Mouse (Mus musculus): ENCODE data around the gene Tubal3. TPM values are rescaled to one million over a fixed set of nuclear protein-coding genes. Genes with fewer than 3 reads are reported as not detected.

Tubal3 gene
- not detected in 2 replicates for polyA plus RNA-seq (2014; fragmentation: Nextera tagmentation; extraction: Ambion mirVana)

DNA sequence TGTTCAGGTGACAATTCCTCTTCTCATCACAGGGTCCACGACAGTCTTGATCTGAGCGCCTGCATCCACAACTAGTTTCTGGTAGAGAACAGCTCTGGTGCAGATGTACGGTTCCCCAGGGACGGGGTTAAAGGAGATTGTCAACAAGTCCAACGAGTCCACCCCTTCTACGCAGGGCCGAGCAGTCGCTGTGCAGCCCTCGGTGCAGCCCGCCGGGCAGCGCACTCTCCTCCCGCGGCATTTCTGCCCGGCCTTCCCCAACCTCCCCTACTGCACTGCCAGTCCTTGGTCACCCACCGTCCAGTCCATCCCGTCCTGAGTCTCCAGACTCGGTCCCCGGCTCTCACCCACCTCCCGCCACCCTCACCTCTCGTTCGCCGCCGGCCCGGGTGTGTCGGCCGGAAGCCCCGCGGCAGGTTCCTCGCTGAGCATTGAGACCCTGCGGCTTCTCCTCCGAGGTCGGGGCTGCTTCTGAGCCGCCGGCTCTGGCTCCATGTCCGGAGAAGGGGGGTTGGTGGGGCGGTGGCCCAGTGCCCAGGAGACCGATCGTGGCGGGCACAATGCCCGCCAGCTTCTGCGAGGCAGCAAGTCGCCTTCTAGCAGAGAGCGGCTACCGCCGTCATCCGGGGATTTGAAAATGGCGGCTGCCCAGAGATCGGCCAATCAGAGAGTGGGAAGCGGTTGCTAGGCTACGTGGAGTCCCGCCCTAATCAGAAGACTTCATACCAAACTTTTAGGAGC lies at the start of gene Tubal3, which contains the start of gene Net1:
Gene Tubal3, plus strand, starts transcription at position 704 of the 741 bp plus-strand sequence.
Gene Net1, minus strand, starts transcription at position 650 of the 741 bp plus-strand sequence.
- under 1% methylated on average over 52 of the region's 52 CpGs for WGBS
- Histone ChIP-seq H3K9ac (ENCODE audit: low read depth, low read length) (peak within 1 kb of the TSS; percentile 93), H3K4me2 (peak within 1 kb of the TSS; percentile 82), H3K4me3 (ENCODE audit: low read depth, low read length) (peak within 1 kb of the TSS; percentile 94), H3K27me3 (replicated peaks; ENCODE audit: control insufficient read depth, insufficient read depth, low read length) (no peaks in the 10 kb centered on the region), H3K36me3 (ENCODE audit: control insufficient read depth, insufficient read depth, low read length) (peaks cover 16% of the 10 kb centered on the region; the same call in 1 of the 2 replicates), H3K4me1 (replicated peaks; ENCODE audit: control insufficient read depth, insufficient read depth, low read length) (peaks cover 5% of the 10 kb centered on the region; the same call in 1 of the 2 replicates), H3K9me3 (ENCODE audit: control insufficient read depth, low read length) (no peaks in the 10 kb centered on the region), H3K27ac (ENCODE audit: low read depth, low read length) (peak within 1 kb of the TSS; percentile 41; the same call in 1 of the 2 replicates)
- ATAC-seq (replicated peaks; ENCODE audit: low FRiP score) (peak; percentile 97), DNase-seq (ENCODE audit: low spot score) (peak; percentile 91)

DNA sequence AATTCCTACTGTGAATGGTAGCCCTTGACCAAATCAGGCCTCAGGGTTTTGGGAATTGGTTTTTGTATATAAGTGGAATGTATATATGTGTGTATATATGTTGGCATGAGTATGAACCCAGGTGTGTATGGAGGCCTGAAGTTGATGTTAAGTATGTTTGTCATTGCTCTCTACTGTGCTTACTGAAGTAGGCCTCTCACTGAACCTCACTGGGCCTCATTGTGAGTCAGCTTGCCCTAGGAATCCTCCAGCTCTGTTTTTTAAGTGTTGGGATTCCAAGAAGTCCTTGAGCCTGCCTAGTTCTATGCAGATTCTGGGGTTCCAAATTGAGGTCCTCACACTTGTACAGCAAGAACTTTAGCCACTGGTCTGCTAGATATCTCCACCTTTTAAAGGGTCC lies 48.2 kb upstream of the Tubal3 start:
- Histone ChIP-seq H3K4me3 (ENCODE audit: low read depth, low read length) (no peak overlapping the region), H3K4me2 (no peak overlapping the region), H3K27ac (ENCODE audit: low read depth, low read length) (no peak overlapping the region), H3K9ac (ENCODE audit: low read depth, low read length) (no peak overlapping the region), H3K4me1 (replicated peaks; ENCODE audit: control insufficient read depth, insufficient read depth, low read length) (peaks cover 35% of the 10 kb centered on the region), H3K9me3 (ENCODE audit: control insufficient read depth, low read length) (no peaks in the 10 kb centered on the region), H3K27me3 (replicated peaks; ENCODE audit: control insufficient read depth, insufficient read depth, low read length) (no peaks in the 10 kb centered on the region), H3K36me3 (ENCODE audit: control insufficient read depth, insufficient read depth, low read length) (no peaks in the 10 kb centered on the region)
- ATAC-seq (replicated peaks; ENCODE audit: low FRiP score) (no peak), DNase-seq (ENCODE audit: low spot score) (no peak)

DNA sequence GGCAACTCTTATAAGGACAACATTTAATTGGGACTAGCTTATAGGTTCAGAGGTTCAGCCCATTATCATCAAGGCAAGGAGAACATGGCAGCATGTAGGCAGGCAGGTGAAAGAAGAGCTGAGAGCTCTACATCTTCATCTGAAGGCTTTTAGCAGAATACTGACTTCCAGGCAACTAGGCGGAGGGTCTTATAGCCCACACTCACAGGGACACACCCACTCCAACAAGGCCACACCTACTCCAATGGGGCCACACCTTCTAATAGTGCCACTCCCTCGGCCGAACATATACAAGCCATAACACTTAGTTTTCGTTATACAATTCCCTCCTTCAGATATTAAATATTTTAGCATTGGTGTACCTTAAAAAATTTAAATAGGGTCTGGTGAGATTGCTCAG lies 45.2 kb upstream of the Tubal3 start:
- Histone ChIP-seq H3K4me1 (replicated peaks; ENCODE audit: control insufficient read depth, insufficient read depth, low read length) (peaks cover 25% of the 10 kb centered on the region), H3K27ac (ENCODE audit: low read depth, low read length) (no peak overlapping the region), H3K9me3 (ENCODE audit: control insufficient read depth, low read length) (no peaks in the 10 kb centered on the region), H3K4me2 (no peak overlapping the region), H3K27me3 (replicated peaks; ENCODE audit: control insufficient read depth, insufficient read depth, low read length) (no peaks in the 10 kb centered on the region), H3K4me3 (ENCODE audit: low read depth, low read length) (no peak overlapping the region), H3K9ac (ENCODE audit: low read depth, low read length) (no peak overlapping the region), H3K36me3 (ENCODE audit: control insufficient read depth, insufficient read depth, low read length) (no peaks in the 10 kb centered on the region)
- ATAC-seq (replicated peaks; ENCODE audit: low FRiP score) = no peak
- WGBS = 91% methylated on average over 4 of the region's 4 CpGs
- DNase-seq (ENCODE audit: low spot score) = no peak

DNA sequence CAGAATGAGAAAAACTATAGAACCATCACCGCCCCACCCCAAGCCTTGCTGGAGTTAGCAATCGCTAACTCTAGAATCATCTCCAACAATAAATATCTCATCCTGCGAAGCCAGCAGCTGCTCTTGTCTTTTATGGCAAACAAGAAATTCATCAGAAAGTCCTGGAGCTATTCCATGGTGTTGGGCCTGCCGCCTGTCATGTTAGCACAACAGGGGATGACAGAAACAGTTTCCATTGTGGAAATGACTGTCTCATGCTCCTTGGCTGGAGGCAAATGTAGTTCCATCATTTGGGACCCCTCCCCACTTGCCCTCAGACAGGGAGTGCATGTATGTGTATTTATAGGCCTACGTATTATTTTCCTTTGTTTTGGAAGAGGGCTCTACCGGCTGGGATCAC lies 41.6 kb upstream of the Tubal3 start:
- no peak overlapping the region for H3K4me2 ChIP-seq
- no peak overlapping the region for H3K9ac ChIP-seq (ENCODE audit: low read depth, low read length)
- H3K27ac ChIP-seq (ENCODE audit: low read depth, low read length) = no peak overlapping the region
- ATAC-seq (replicated peaks; ENCODE audit: low FRiP score) (no peak), DNase-seq (ENCODE audit: low spot score) (no peak)
- no peaks in the 10 kb centered on the region for H3K27me3 ChIP-seq (replicated peaks; ENCODE audit: control insufficient read depth, insufficient read depth, low read length)
- 87% methylated on average over 6 of the region's 6 CpGs for WGBS
- H3K4me3 ChIP-seq (ENCODE audit: low read depth, low read length) = no peak overlapping the region
- no peaks in the 10 kb centered on the region for H3K9me3 ChIP-seq (ENCODE audit: control insufficient read depth, low read length)
- H3K4me1 ChIP-seq (replicated peaks; ENCODE audit: control insufficient read depth, insufficient read depth, low read length) = peaks cover 11% of the 10 kb centered on the region
- no peaks in the 10 kb centered on the region for H3K36me3 ChIP-seq (ENCODE audit: control insufficient read depth, insufficient read depth, low read length)

DNA sequence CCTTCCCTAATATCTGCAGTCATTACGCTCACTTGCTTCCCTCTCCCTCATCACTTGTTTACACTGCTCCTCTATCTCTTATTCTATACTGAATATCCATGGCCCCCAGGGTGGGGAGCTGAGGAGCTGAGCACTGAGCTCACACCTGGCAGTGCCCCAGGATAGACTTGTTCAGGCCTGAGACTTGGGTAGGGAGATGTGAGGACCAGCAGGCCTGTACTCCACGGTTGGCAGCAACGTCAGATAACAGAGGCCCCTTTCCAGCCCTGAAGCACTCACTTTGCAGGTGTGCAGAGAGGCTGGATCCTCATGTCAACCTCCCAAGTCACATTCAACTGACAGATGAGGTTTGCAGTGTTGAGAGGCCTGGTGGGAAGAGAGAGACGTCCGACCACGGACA lies 40.9 kb upstream of the Tubal3 start:
- ATAC-seq (replicated peaks; ENCODE audit: low FRiP score) (peak; percentile 36; the same call in 1 of the 2 replicates), DNase-seq (ENCODE audit: low spot score) (no peak)
- WGBS = 60% methylated on average over 6 of the region's 6 CpGs

DNA sequence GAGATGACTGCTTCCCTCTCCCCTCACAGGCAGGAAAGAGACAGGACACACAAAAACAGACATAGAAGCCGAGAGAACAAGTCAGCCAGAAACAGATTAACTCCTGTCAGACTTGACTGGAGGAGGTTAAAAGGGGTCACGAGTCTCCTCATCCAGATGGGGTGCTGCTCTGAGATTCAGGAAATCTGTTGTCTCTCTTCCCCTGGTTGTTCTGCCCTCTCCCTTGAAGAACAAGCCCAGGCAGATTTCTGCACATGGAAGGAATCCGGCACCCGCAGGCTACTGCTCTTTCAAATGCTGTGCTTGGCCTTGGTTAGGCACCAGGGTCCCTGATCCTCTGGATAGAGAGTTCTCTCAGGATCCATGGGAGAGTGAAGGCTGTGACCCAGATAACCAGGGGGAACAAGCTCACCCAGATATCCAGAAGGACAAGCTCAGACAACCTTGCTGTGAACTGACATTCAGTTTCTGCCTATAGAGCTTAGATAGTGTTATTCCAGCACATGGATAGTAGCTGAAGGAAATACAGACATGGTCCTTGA lies 40.3 kb upstream of the Tubal3 start:
- H3K36me3 ChIP-seq (ENCODE audit: control insufficient read depth, insufficient read depth, low read length) = peaks cover 5% of the 10 kb centered on the region
- no peaks in the 10 kb centered on the region for H3K27me3 ChIP-seq (replicated peaks; ENCODE audit: control insufficient read depth, insufficient read depth, low read length)
- WGBS = 69% methylated on average over 4 of the region's 4 CpGs
- no peak overlapping the region for H3K4me2 ChIP-seq
- DNase-seq (ENCODE audit: low spot score) (no peak), ATAC-seq (replicated peaks; ENCODE audit: low FRiP score) (no peak)
- no peak overlapping the region for H3K4me3 ChIP-seq (ENCODE audit: low read depth, low read length)
- no peaks in the 10 kb centered on the region for H3K9me3 ChIP-seq (ENCODE audit: control insufficient read depth, low read length)
- H3K4me1 ChIP-seq (replicated peaks; ENCODE audit: control insufficient read depth, insufficient read depth, low read length) = peaks cover 7% of the 10 kb centered on the region
- no peak overlapping the region for H3K9ac ChIP-seq (ENCODE audit: low read depth, low read length)
- no peak overlapping the region for H3K27ac ChIP-seq (ENCODE audit: low read depth, low read length)

More for the DNA sequence above, 40.9 kb upstream of the Tubal3 start:
- no peak overlapping the region for H3K4me2 ChIP-seq
- H3K36me3 ChIP-seq (ENCODE audit: control insufficient read depth, insufficient read depth, low read length) = peaks cover 5% of the 10 kb centered on the region
- H3K27me3 ChIP-seq (replicated peaks; ENCODE audit: control insufficient read depth, insufficient read depth, low read length) = no peaks in the 10 kb centered on the region
- no peaks in the 10 kb centered on the region for H3K9me3 ChIP-seq (ENCODE audit: control insufficient read depth, low read length)
- H3K27ac ChIP-seq (ENCODE audit: low read depth, low read length) = no peak overlapping the region
- no peak overlapping the region for H3K4me3 ChIP-seq (ENCODE audit: low read depth, low read length)
- H3K9ac ChIP-seq (ENCODE audit: low read depth, low read length) = no peak overlapping the region
- peaks cover 10% of the 10 kb centered on the region for H3K4me1 ChIP-seq (replicated peaks; ENCODE audit: control insufficient read depth, insufficient read depth, low read length)

DNA sequence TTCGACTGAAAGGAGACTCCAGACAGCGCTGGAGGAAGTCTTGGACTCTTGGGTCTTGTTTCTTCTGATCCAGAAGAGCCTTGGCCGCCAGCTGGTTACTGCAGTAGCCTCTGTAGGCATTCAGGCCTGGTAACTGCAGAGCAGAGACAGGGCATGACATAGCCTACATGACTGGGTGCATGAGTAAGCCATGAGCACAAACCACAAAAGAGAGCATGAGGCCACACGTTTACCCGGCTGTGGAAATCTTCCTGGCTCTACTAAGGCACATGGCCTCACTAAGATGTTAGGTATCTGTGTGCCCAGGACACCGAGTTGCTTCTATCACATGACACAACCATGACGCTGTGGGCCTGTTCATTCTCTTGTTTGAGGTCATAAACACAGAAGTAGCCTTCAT lies 31.4 kb upstream of the Tubal3 start:
- Histone ChIP-seq H3K9me3 (ENCODE audit: control insufficient read depth, low read length) (no peaks in the 10 kb centered on the region), H3K4me3 (ENCODE audit: low read depth, low read length) (no peak overlapping the region), H3K36me3 (ENCODE audit: control insufficient read depth, insufficient read depth, low read length) (peaks cover 45% of the 10 kb centered on the region), H3K27me3 (replicated peaks; ENCODE audit: control insufficient read depth, insufficient read depth, low read length) (no peaks in the 10 kb centered on the region), H3K4me2 (no peak overlapping the region), H3K4me1 (replicated peaks; ENCODE audit: control insufficient read depth, insufficient read depth, low read length) (peaks cover 4% of the 10 kb centered on the region), H3K27ac (ENCODE audit: low read depth, low read length) (no peak overlapping the region), H3K9ac (ENCODE audit: low read depth, low read length) (no peak overlapping the region)
- ATAC-seq (replicated peaks; ENCODE audit: low FRiP score) = no peak
- DNase-seq (ENCODE audit: low spot score) = no peak
- 87% methylated on average over 7 of the region's 7 CpGs for WGBS

DNA sequence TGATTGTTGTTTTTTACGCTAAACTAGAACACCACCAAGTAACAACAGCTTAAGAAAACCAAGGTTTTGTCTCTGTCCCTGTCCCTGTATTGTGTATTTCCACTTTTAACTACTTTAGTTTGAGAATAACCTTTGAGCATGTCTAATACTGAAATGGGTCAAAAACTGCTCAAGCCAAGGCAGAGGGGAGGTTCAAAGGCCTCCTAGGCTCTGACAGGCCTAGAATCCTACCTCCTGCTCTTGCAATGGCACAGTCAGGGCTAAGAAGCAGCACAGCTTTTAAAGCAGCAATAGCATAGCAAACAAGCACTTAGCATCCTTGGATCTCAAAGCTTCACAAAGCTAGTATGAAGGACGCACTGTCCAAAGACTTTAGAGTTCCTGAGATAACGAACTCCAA lies 29.0 kb upstream of the Tubal3 start:
- Histone ChIP-seq H3K27me3 (replicated peaks; ENCODE audit: control insufficient read depth, insufficient read depth, low read length) (no peaks in the 10 kb centered on the region), H3K4me3 (ENCODE audit: low read depth, low read length) (no peak overlapping the region), H3K9ac (ENCODE audit: low read depth, low read length) (no peak overlapping the region), H3K36me3 (ENCODE audit: control insufficient read depth, insufficient read depth, low read length) (peaks cover 40% of the 10 kb centered on the region), H3K4me2 (no peak overlapping the region), H3K4me1 (replicated peaks; ENCODE audit: control insufficient read depth, insufficient read depth, low read length) (peaks cover 11% of the 10 kb centered on the region), H3K27ac (ENCODE audit: low read depth, low read length) (no peak overlapping the region), H3K9me3 (ENCODE audit: control insufficient read depth, low read length) (no peaks in the 10 kb centered on the region)
- no peak for DNase-seq (ENCODE audit: low spot score)
- 88% methylated on average over 3 of the region's 3 CpGs for WGBS
- no peak for ATAC-seq (replicated peaks; ENCODE audit: low FRiP score)

DNA sequence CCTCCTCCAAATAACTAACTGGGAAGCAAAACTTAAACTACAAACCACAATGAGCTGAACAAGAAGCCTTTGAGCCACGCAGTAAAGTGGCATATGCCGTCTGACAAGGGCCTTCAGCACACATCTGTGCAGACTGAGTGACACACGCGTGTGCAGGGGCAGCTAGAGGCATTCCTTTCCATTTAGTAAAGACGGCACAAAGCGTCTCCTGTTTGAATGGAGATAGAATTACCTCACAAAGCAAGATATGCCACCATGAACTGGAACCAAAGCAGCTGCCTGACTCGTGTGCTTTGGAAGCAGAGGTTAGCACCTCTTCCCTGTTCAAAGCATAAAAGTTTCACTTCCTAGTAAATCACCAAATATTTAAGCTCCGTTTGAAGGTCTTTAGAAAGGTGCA lies 28.0 kb upstream of the Tubal3 start:
- 74% methylated on average over 8 of the region's 8 CpGs for WGBS
- no peaks in the 10 kb centered on the region for H3K27me3 ChIP-seq (replicated peaks; ENCODE audit: control insufficient read depth, insufficient read depth, low read length)
- no peaks in the 10 kb centered on the region for H3K9me3 ChIP-seq (ENCODE audit: control insufficient read depth, low read length)
- DNase-seq (ENCODE audit: low spot score) (no peak), ATAC-seq (replicated peaks; ENCODE audit: low FRiP score) (no peak)
- H3K4me1 ChIP-seq (replicated peaks; ENCODE audit: control insufficient read depth, insufficient read depth, low read length) = peaks cover 16% of the 10 kb centered on the region
- no peak overlapping the region for H3K27ac ChIP-seq (ENCODE audit: low read depth, low read length)
- no peak overlapping the region for H3K9ac ChIP-seq (ENCODE audit: low read depth, low read length)
- peak overlapping the region; percentile 35 for H3K4me2 ChIP-seq
- H3K36me3 ChIP-seq (ENCODE audit: control insufficient read depth, insufficient read depth, low read length) = peaks cover 32% of the 10 kb centered on the region
- no peak overlapping the region for H3K4me3 ChIP-seq (ENCODE audit: low read depth, low read length)

Measured in liver, embryonic 11.5 days (tissue).